Mouse (Mus musculus) skeletal muscle tissue, adult 2 months (tissue): ENCODE results near the gene Rai1.

Experiments used
- DNase-seq: peaks from one replicate; pipeline ENCODE4 v3.0.0-alpha.2; 2012; ENCODE audit warnings: low read depth, low spot score

Rai1 gene

GRCm38 (mm10) chr11:60094909-60095810, 9.7 kb upstream of the Rai1 start:
- no peak for DNase-seq

GRCm38 (mm10) chr11:60099555-60100186, 5.1 kb upstream of the Rai1 start:
- DNase-seq = no peak

GRCm38 (mm10) chr11:60100827-60101555, 3.8 kb upstream of the Rai1 start:
- no peak for DNase-seq

- DNase-seq = no peak
Observed at GRCm38 (mm10) chr11:60101986-60102385, 2.8 kb upstream of the Rai1 start.

- DNase-seq = no peak
Observed at GRCm38 (mm10) chr11:60102664-60103063, 2.1 kb upstream of the Rai1 start.

GRCm38 (mm10) chr11:60103567-60103966, 1.2 kb upstream of the Rai1 start:
- no peak for DNase-seq

- peak; percentile 44 for DNase-seq
Observed at GRCm38 (mm10) chr11:60105593-60106542, 1.1 kb downstream of the Rai1 start.

GRCm38 (mm10) chr11:60106543-60107110, 1.8 kb downstream of the Rai1 start:
- DNase-seq = no peak

GRCm38 (mm10) chr11:60107449-60107848, 2.6 kb downstream of the Rai1 start:
- DNase-seq = no peak

- no peak for DNase-seq
Observed at GRCm38 (mm10) chr11:60108631-60109172, 3.9 kb downstream of the Rai1 start.

- no peak for DNase-seq
Observed at GRCm38 (mm10) chr11:60110386-60110785, 5.6 kb downstream of the Rai1 start.

- DNase-seq = no peak
Observed at GRCm38 (mm10) chr11:60111576-60111975, 6.8 kb downstream of the Rai1 start.

- no peak for DNase-seq
Observed at GRCm38 (mm10) chr11:60113624-60114023, 8.8 kb downstream of the Rai1 start.

GRCm38 (mm10) chr11:60114296-60115023, 9.6 kb downstream of the Rai1 start:
- DNase-seq = no peak

GRCm38 (mm10) chr11:60115024-60115538, 10.3 kb downstream of the Rai1 start:
- peak; percentile 90 for DNase-seq

GRCm38 (mm10) chr11:60115638-60116276, 10.9 kb downstream of the Rai1 start:
- peak; percentile 44 for DNase-seq

GRCm38 (mm10) chr11:60120586-60121262, 15.9 kb downstream of the Rai1 start:
- DNase-seq = no peak

GRCm38 (mm10) chr11:60122611-60123010, 17.8 kb downstream of the Rai1 start:
- DNase-seq = no peak
